Mouse (Mus musculus) mesoderm, embryonic 11.5 days (tissue): Measurements from ENCODE around the gene Aasdhppt.

ENCODE experiments used
- DNase-seq: peaks from one replicate; pipeline ENCODE4 v3.0.0-alpha.2; 2012; ENCODE audit warnings: low read depth, low spot score

The Aasdhppt gene

GRCm38 (mm10) chr9:4309351-4310085 is at the start of gene Aasdhppt, which contains the start of gene Kbtbd3:
TSS of gene Aasdhppt (minus strand) at chr9:4309471.
TSS of gene Kbtbd3 (plus strand) at chr9:4309833.
- DNase-seq = peak; percentile 100

- DNase-seq = no peak
These were observed 43.9 kb upstream of the Aasdhppt start for GRCm38 (mm10) chr9:4353163-4353562.

GRCm38 (mm10) chr9:4318939-4319721 is 9.9 kb upstream of the Aasdhppt start:
- no peak for DNase-seq

- DNase-seq = no peak
These were observed 6.5 kb upstream of the Aasdhppt start for GRCm38 (mm10) chr9:4315746-4316145.

GRCm38 (mm10) chr9:4313946-4314345 is 4.7 kb upstream of the Aasdhppt start:
- no peak for DNase-seq

- no peak for DNase-seq
These were observed 1.9 kb upstream of the Aasdhppt start for GRCm38 (mm10) chr9:4311162-4311561.

GRCm38 (mm10) chr9:4310706-4311105 is 1.4 kb upstream of the Aasdhppt start:
- no peak for DNase-seq

GRCm38 (mm10) chr9:4308628-4309350 is 482 bp downstream of the Aasdhppt start:
- DNase-seq = no peak

GRCm38 (mm10) chr9:4304867-4305266 is 4.4 kb downstream of the Aasdhppt start:
- DNase-seq = no peak

- no peak for DNase-seq
These were observed 8.8 kb downstream of the Aasdhppt start for GRCm38 (mm10) chr9:4300466-4300865.

GRCm38 (mm10) chr9:4283850-4284249 is 25.4 kb downstream of the Aasdhppt start:
- no peak for DNase-seq

- DNase-seq = no peak
These were observed 42.4 kb downstream of the Aasdhppt start for GRCm38 (mm10) chr9:4266881-4267280.

- no peak for DNase-seq
These were observed 48.6 kb downstream of the Aasdhppt start for GRCm38 (mm10) chr9:4260746-4261090.

- peak; percentile 79 for DNase-seq
These were observed 49.2 kb downstream of the Aasdhppt start for GRCm38 (mm10) chr9:4259841-4260745.

- DNase-seq = no peak
These were observed 50.2 kb downstream of the Aasdhppt start for GRCm38 (mm10) chr9:4259074-4259473.
